ENCODE assay signal across 8 mouse cellular contexts in genomic region chr11:95075197-95076040, GRCm38 (mm10). TPM values are rescaled to one million over a fixed set of nuclear protein-coding genes. Genes with fewer than 3 reads are reported as not detected.
A peak's percentile ranks its signal among the peaks of the same experiment; 100 is the strongest.
DNase-seq lines count a peak whose midpoint lies in the region; ATAC-seq lines count a peak whose summit lies in the region.

No protein-coding gene starts in this region.

- intact Hi-C loops in heart, postnatal 36 days (cut with DNase I): loop anchor here (1.0 to 2.0 kb wide), 2 partner anchors 27 to 32 kb away; no protein-coding TSS in a partner anchor
- intact Hi-C loops in gastrocnemius, postnatal 14 days (cut with DNase I; ENCODE audit: low total_unique reads): loop anchor here (2.0 kb wide), 1 partner anchor 29 kb away; no protein-coding TSS in a partner anchor

- WGBS in heart, embryonic 14.5 days: 5% methylated on average over 19 of the region's 19 CpGs
- 4% methylated on average over 19 of the region's 19 CpGs for WGBS in intestine, embryonic 16.5 days
- WGBS in midbrain, embryonic 10.5 days: 8% methylated on average over 19 of the region's 19 CpGs

- H3K4me1 ChIP-seq in heart, embryonic 14.5 days (ENCODE audit: control insufficient read depth in 2 of 2, insufficient read depth in 2 of 2, low read length in 2 of 2): peaks cover 56 to 87% of the 10 kb centered on the region in 2 experiments
- H3K4me1 ChIP-seq in intestine, embryonic 16.5 days (ENCODE audit: control insufficient read depth, insufficient read depth, low read length): peaks cover 74% of the 10 kb centered on the region
- H3K4me1 ChIP-seq in midbrain, embryonic 10.5 days: peaks cover 37% of the 10 kb centered on the region

- no peaks in the 10 kb centered on the region for H3K27me3 ChIP-seq in heart, embryonic 14.5 days (ENCODE audit: control insufficient read depth, insufficient read depth, low read length)
- no peaks in the 10 kb centered on the region for H3K27me3 ChIP-seq in intestine, embryonic 16.5 days (replicated peaks; ENCODE audit: control insufficient read depth, insufficient read depth, low read length)
- peaks cover 74% of the 10 kb centered on the region for H3K27me3 ChIP-seq in midbrain, embryonic 10.5 days (ENCODE audit: low read depth, poor library complexity, severe bottlenecking)

- DNase-seq in heart, postnatal 36 days: no peak
- peak; percentile 59 for DNase-seq in embryo, embryonic 10.5 days (ENCODE audit: low spot score)
- no peak for DNase-seq in midbrain, embryonic 10.5 days (ENCODE audit: low spot score)
- DNase-seq in gastrocnemius, postnatal 10 days: no peak
- DNase-seq in gastrocnemius, postnatal 14 days: no peak

- peak overlapping the region; percentile 81 for H3K9ac ChIP-seq in heart, embryonic 14.5 days (ENCODE audit: low read length)
- peak overlapping the region; percentile 81 for H3K9ac ChIP-seq in intestine, embryonic 16.5 days (ENCODE audit: low read depth, low read length)

- H3K27ac ChIP-seq in heart, embryonic 14.5 days (replicated peaks in 1 of 2; ENCODE audit: control insufficient read depth in 1 of 2, insufficient read depth in 1 of 2, low read depth in 2 of 2, low read length in 2 of 2): peak overlapping the region in 1 of 2 experiments; percentile 83; a peak in 2 of 4 replicates
- H3K27ac ChIP-seq in intestine, embryonic 16.5 days (ENCODE audit: low read length): peak overlapping the region; percentile 94
- peak overlapping the region; percentile 69 for H3K27ac ChIP-seq in midbrain, embryonic 10.5 days (replicated peaks)

- H3K9me3 ChIP-seq in heart, embryonic 14.5 days (ENCODE audit: control insufficient read depth, low read length): no peaks in the 10 kb centered on the region
- no peaks in the 10 kb centered on the region for H3K9me3 ChIP-seq in intestine, embryonic 16.5 days (ENCODE audit: control insufficient read depth, low read length)
- H3K9me3 ChIP-seq in midbrain, embryonic 10.5 days (replicated peaks): no peaks in the 10 kb centered on the region

- peak overlapping the region; percentile 63 to 78 for H3K4me3 ChIP-seq in heart, embryonic 14.5 days (ENCODE audit: control insufficient read depth in 1 of 2, insufficient read depth in 1 of 2, low read depth in 1 of 2, low read length in 2 of 2)
- H3K4me3 ChIP-seq in intestine, embryonic 16.5 days (ENCODE audit: low read length): peak overlapping the region; percentile 65
- H3K4me3 ChIP-seq in midbrain, embryonic 10.5 days: peak overlapping the region; percentile 66

- no peaks in the 10 kb centered on the region for H3K36me3 ChIP-seq in heart, embryonic 14.5 days (ENCODE audit: control insufficient read depth, insufficient read depth, low read length)
- no peaks in the 10 kb centered on the region for H3K36me3 ChIP-seq in intestine, embryonic 16.5 days (ENCODE audit: control insufficient read depth, insufficient read depth, low read length)
- H3K36me3 ChIP-seq in midbrain, embryonic 10.5 days: no peaks in the 10 kb centered on the region

- no peak for ATAC-seq in heart, embryonic 14.5 days (ENCODE audit: insufficient number of reproducible peaks, insufficient read depth, low FRiP score, low read depth)
- peak; percentile 14; the same call in 1 of the 2 replicates for ATAC-seq in intestine, embryonic 16.5 days
- no peak for ATAC-seq in megakaryocyte-erythroid progenitor cell, adult 5-6 weeks (replicated peaks; ENCODE audit: low FRiP score, low TSS enrichment, poor library complexity, severe bottlenecking)

- H3K4me2 ChIP-seq in heart, embryonic 14.5 days (ENCODE audit: low read length): peak overlapping the region; percentile 78
- H3K4me2 ChIP-seq in intestine, embryonic 16.5 days (ENCODE audit: low read depth, low read length): peak overlapping the region; percentile 60

RNA-seq across cellular contexts. Expression of gene Itga3, which starts 1.2 kb away (rescaled TPM):
- 9.4 TPM in 2 replicates for polyA plus RNA-seq in heart, embryonic 14.5 days (2014; fragmentation: Nextera tagmentation; extraction: Ambion mirVana)
- 10 to 100 TPM; 11.2 to 11.4 TPM for total RNA-seq in heart, postnatal 36 days (2021)
- polyA plus RNA-seq in intestine, embryonic 16.5 days (2015; fragmentation: Nextera tagmentation; extraction: Ambion mirVana): 35.7 and 39.9 TPM in 2 replicates
- 5.1 and 5.4 TPM in 2 replicates for polyA plus RNA-seq in midbrain, embryonic 10.5 days (2016; fragmentation: Nextera tagmentation; extraction: Ambion mirVana)
- not detected in 2 replicates for total RNA-seq in megakaryocyte-erythroid progenitor cell, adult 5-6 weeks (2014; fragmentation: Nextera tagmentation)
- 0.28 TPM in 1 of 2 replicates, not detected in the other for total RNA-seq in megakaryocyte-erythroid progenitor cell, adult 5-6 weeks (2017)
- 1 to 10 TPM; 3.4 to 4.6 TPM for total RNA-seq in gastrocnemius, postnatal 10 days (2021)
- total RNA-seq in gastrocnemius, postnatal 14 days (2021): 1 to 10 TPM; 3.5 to 4.0 TPM

RNA-seq across cellular contexts. Expression of gene Pdk2, which starts 34.3 kb away (rescaled TPM):
- polyA plus RNA-seq in heart, embryonic 14.5 days (2014; fragmentation: Nextera tagmentation; extraction: Ambion mirVana): 112 and 113 TPM in 2 replicates
- total RNA-seq in heart, postnatal 36 days (2021): 100 to 1,000 TPM; 439 to 481 TPM
- 42.2 and 48.2 TPM in 2 replicates for polyA plus RNA-seq in intestine, embryonic 16.5 days (2015; fragmentation: Nextera tagmentation; extraction: Ambion mirVana)
- 9.7 and 15.3 TPM in 2 replicates for polyA plus RNA-seq in midbrain, embryonic 10.5 days (2016; fragmentation: Nextera tagmentation; extraction: Ambion mirVana)
- total RNA-seq in megakaryocyte-erythroid progenitor cell, adult 5-6 weeks (2014; fragmentation: Nextera tagmentation): 16.9 and 21.5 TPM in 2 replicates
- total RNA-seq in megakaryocyte-erythroid progenitor cell, adult 5-6 weeks (2017): 3.2 and 5.2 TPM in 2 replicates
- 100 to 1,000 TPM; 345 to 347 TPM for total RNA-seq in gastrocnemius, postnatal 10 days (2021)
- 100 to 1,000 TPM; 330 to 344 TPM for total RNA-seq in gastrocnemius, postnatal 14 days (2021)

RNA-seq across cellular contexts. Expression of gene Dlx3, which starts 44.5 kb away (rescaled TPM):
- polyA plus RNA-seq in heart, embryonic 14.5 days (2014; fragmentation: Nextera tagmentation; extraction: Ambion mirVana): not detected in 2 replicates
- total RNA-seq in heart, postnatal 36 days (2021): not detected
- 0.64 and 0.71 TPM in 2 replicates for polyA plus RNA-seq in intestine, embryonic 16.5 days (2015; fragmentation: Nextera tagmentation; extraction: Ambion mirVana)
- polyA plus RNA-seq in midbrain, embryonic 10.5 days (2016; fragmentation: Nextera tagmentation; extraction: Ambion mirVana): 0.89 and 1.3 TPM in 2 replicates
- not detected in 2 replicates for total RNA-seq in megakaryocyte-erythroid progenitor cell, adult 5-6 weeks (2014; fragmentation: Nextera tagmentation)
- total RNA-seq in megakaryocyte-erythroid progenitor cell, adult 5-6 weeks (2017): not detected in 2 replicates
- total RNA-seq in gastrocnemius, postnatal 10 days (2021): 1 to 10 TPM in 1 of 2 experiments, not detected in 1; 2.7 TPM
- total RNA-seq in gastrocnemius, postnatal 14 days (2021): not detected

Comparison
In these comparisons a context has a peak if more than half of its experiments do, and no peak if none do; other contexts are left out.
1. RNA of gene Pdk2, which starts 34.3 kb away (total RNA-seq): 439 to 481 TPM in heart, postnatal 36 days, 345 to 347 TPM in gastrocnemius, postnatal 10 days and 330 to 344 TPM in gastrocnemius, postnatal 14 days; 3.2 to 21.5 TPM in megakaryocyte-erythroid progenitor cell, adult 5-6 weeks; every median in the first group is over 10 times any median in the second.
2. Peak in every context shown above with its lines, with median percentiles within 50 percentile points of each other: H3K4me3 ChIP-seq.